Mouse (Mus musculus) lung, embryonic 16.5 days (tissue): Measurements from ENCODE around the gene Vmn1r45. TPM values are rescaled to one million over a fixed set of nuclear protein-coding genes. Genes with fewer than 3 reads are reported as not detected.

Source experiments
- polyA plus RNA-seq: library from polyadenylated mRNA; unstranded; fragments of >200 nt; fragmentation: Nextera tagmentation; extraction: Ambion mirVana; gene quantifications from 2 replicates; pipeline ENCODE4 v1.2.1, GENCODE M21; 2015

The Vmn1r45 gene
- polyA plus RNA-seq, 1 experiment from 2014 or later, result not detected

Other genes with a start within 250 kb of the Vmn1r45 start
- not detected in 2 replicates for gene Vmn1r40, start 233.1 kb downstream of the Vmn1r45 start, polyA plus RNA-seq
- gene Vmn1r41, start 199.8 kb downstream of the Vmn1r45 start, polyA plus RNA-seq, result not detected in 2 replicates
- gene Vmn1r42, start 64.2 kb downstream of the Vmn1r45 start, polyA plus RNA-seq, result not detected in 2 replicates
- not detected in 2 replicates for gene Vmn1r43, start 64.2 kb downstream of the Vmn1r45 start, polyA plus RNA-seq
- not detected in 2 replicates for gene Vmn1r44, start 56.9 kb downstream of the Vmn1r45 start, polyA plus RNA-seq
- not detected in 2 replicates for gene Vmn1r46, start 28.7 kb upstream of the Vmn1r45 start, polyA plus RNA-seq
- gene Vmn1r47, start 75.5 kb upstream of the Vmn1r45 start, polyA plus RNA-seq, result not detected in 2 replicates
- not detected in 2 replicates for gene Vmn1r48, start 96.2 kb upstream of the Vmn1r45 start, polyA plus RNA-seq
- gene Vmn1r49, start 137.9 kb upstream of the Vmn1r45 start, polyA plus RNA-seq, result not detected in 2 replicates
- gene Vmn1r50, start 160.8 kb upstream of the Vmn1r45 start, polyA plus RNA-seq, result not detected in 2 replicates
- gene Vmn1r51, start 182.0 kb upstream of the Vmn1r45 start, polyA plus RNA-seq, result not detected in 2 replicates
- gene Vmn1r52, start 234.2 kb upstream of the Vmn1r45 start, polyA plus RNA-seq, result not detected in 2 replicates